Mouse (Mus musculus) heart, embryonic 12.5 days (tissue): ENCODE results near the gene Magi1. TPM values are rescaled to one million over a fixed set of nuclear protein-coding genes. Genes with fewer than 3 reads are reported as not detected.

Source experiments
- ATAC-seq: fragments of 200-750 bp; cut with Nextera tagmentation; 2 replicates; pipeline ENCODE4 v1.8.0; 2017; ENCODE audit warnings: moderate TSS enrichment, moderate library complexity; ENCODE audit not compliant: insufficient number of reproducible peaks, low FRiP score
- H3K27ac ChIP-seq: fragments of 300-500 bp; sonication (generic); 2 replicates; pipeline ENCODE4 v1.5.1; 2016; ENCODE audit warnings: mild to moderate bottlenecking, moderate library complexity; ENCODE audit not compliant: poor library complexity, severe bottlenecking
- H3K27me3 ChIP-seq: fragments of 300-500 bp; sonication (generic); replicated peaks from 2 replicates; pipeline ENCODE4 v1.6.1; 2016; ENCODE audit warnings: mild to moderate bottlenecking, moderate library complexity
- H3K36me3 ChIP-seq: fragments of 300-500 bp; sonication (generic); 2 replicates; pipeline ENCODE4 v1.6.1; 2016; ENCODE audit warnings: mild to moderate bottlenecking, moderate library complexity
- H3K4me1 ChIP-seq: fragments of 300-500 bp; sonication (generic); replicated peaks from 2 replicates; pipeline ENCODE4 v1.6.1; 2016; ENCODE audit warnings: mild to moderate bottlenecking
- H3K4me2 ChIP-seq: fragments of 300-500 bp; sonication (generic); 2 replicates; pipeline ENCODE4 v1.6.1; 2016; ENCODE audit warnings: mild to moderate bottlenecking, moderate library complexity
- H3K4me3 ChIP-seq: fragments of 300-500 bp; sonication (generic); 2 replicates; pipeline ENCODE4 v1.5.1; 2016; ENCODE audit warnings: mild to moderate bottlenecking
- H3K9ac ChIP-seq: fragments of 300-500 bp; sonication (generic); 2 replicates; pipeline ENCODE4 v1.6.1; 2016; ENCODE audit warnings: mild to moderate bottlenecking, moderate library complexity
- H3K9me3 ChIP-seq: fragments of 300-500 bp; sonication (generic); replicated peaks from 2 replicates; pipeline ENCODE4 v1.6.1; 2016; ENCODE audit warnings: mild to moderate bottlenecking, moderate library complexity
- WGBS: fragments of 180-500 bp; shearing (Covaris S2); methylation state at CpG from one replicate; pipeline ENCODE4 v1.1.7; 2016; 5-methylcytosine and 5-hydroxymethylcytosine counted together
- polyA plus RNA-seq: library from polyadenylated mRNA; unstranded; fragments of >200 nt; fragmentation: Nextera tagmentation; extraction: Ambion mirVana; gene quantifications from 2 replicates; pipeline ENCODE4 v1.2.1, GENCODE M21; 2016

Gene Magi1
- polyA plus RNA-seq, 1 experiment from 2014 or later = 9.9 TPM

DNA sequence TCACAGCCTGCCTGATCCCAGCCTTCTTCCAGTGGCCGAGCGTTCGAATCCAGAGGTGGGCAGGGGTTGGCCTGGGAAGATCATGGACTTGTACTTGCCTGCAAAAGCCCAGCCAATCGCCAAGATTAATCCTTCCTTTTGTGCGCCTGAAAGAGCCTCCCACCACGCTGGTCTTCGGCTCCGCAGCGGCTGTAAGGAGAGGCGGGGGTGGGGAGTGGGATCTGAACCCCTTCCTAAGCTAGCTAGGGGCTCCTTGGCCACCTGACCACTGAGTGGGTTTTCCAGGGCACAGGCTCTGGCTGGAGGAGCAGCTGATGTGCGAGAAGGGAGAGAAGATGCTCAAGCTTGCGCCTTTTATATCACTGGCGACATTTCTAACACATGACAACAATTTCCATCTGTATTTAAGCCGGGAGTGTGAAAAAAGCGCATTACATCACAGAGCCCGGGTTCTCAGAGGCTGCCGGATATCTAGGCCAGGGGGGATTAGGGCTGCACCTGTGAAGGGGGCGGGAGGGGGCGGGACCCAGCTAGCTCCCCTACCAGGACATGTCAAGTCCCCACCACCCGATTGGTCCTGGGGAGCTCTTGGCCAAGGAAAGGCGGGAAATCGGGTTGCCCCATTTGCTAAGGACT lies 370.4 kb downstream of the Magi1 start:
- Histone ChIP-seq H3K36me3 (no peaks in the 10 kb centered on the region), H3K9ac (peak overlapping the region; percentile 72), H3K4me1 (peaks cover 36% of the 10 kb centered on the region), H3K27me3 (no peaks in the 10 kb centered on the region), H3K4me2 (peak overlapping the region; percentile 85), H3K27ac (peak overlapping the region; percentile 56), H3K9me3 (no peaks in the 10 kb centered on the region), H3K4me3 (peak overlapping the region; percentile 46)
- no peak for ATAC-seq
- WGBS = 4% methylated on average over 22 of the region's 22 CpGs

DNA sequence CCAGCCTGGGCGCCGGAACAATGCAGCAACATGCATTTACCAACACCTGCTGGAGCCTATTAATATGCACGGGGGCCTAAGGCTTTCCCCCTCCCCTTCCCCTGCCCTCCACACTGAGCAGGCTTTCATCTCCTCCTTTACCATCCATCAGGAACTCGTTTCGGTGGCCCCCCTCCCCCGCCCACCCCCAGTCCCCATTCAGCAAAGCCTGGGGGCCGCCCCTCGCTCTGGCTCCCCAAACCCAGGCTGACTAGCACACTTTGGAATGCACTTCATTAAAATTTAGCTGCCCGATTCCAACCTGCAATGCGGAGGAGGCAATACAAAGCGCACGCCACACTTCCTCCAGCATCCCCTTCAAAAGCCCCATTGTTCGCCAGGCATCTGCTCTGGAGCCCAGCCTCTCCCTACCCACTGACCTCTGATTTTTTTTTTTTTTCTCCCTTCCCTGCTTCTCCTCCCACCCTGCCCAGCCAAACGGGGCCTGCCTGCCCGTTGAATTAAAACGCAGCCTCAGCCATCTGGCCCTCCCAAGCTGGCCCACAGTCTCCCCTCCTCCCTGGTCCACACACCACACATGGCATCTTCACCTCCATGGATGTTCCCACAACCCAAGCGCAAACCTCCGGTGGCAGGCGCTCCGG lies 371.0 kb downstream of the Magi1 start:
- Histone ChIP-seq H3K27ac (peak overlapping the region; percentile 56), H3K4me2 (peak overlapping the region; percentile 85), H3K36me3 (no peaks in the 10 kb centered on the region), H3K27me3 (no peaks in the 10 kb centered on the region), H3K9ac (peak overlapping the region; percentile 72), H3K4me3 (peak overlapping the region; percentile 46), H3K9me3 (no peaks in the 10 kb centered on the region), H3K4me1 (peaks cover 36% of the 10 kb centered on the region)
- 3% methylated on average over 20 of the region's 20 CpGs for WGBS
- ATAC-seq = peak; percentile 71

DNA sequence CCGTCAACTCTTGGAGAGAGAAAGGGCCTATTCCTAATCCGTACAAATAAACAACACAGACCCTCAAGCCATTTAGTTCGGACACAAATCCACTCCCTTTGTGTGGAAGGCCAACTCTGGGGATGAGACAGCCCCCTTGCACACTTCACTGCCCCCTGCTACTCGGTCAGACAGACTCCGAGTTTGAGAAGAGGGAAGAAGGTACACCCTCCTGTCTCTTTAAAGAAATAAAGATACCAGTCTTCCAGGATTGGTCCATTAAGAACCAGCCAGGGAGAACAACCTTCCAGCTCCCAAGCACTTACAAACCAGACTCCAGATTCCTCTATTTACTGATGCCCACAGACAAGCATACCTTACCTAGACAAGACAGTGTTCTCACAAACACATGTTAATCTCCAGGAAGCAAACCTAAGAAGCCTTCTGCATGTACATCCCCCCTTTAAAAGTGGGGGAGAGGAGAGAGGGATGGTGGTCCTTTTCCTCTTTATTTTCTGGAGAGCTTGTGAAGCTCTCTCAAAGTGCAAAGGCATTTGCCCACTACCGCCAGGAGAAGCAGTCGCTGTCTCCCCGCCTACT lies 371.6 kb downstream of the Magi1 start:
- H3K36me3 ChIP-seq = no peaks in the 10 kb centered on the region
- 32% methylated on average over 8 of the region's 8 CpGs for WGBS
- no peaks in the 10 kb centered on the region for H3K27me3 ChIP-seq
- peak overlapping the region; percentile 46 for H3K4me3 ChIP-seq
- H3K4me2 ChIP-seq = peak overlapping the region; percentile 85
- no peak for ATAC-seq
- H3K27ac ChIP-seq = peak overlapping the region; percentile 56; the same call in 1 of the 2 replicates
- no peaks in the 10 kb centered on the region for H3K9me3 ChIP-seq
- peaks cover 36% of the 10 kb centered on the region for H3K4me1 ChIP-seq
- H3K9ac ChIP-seq = peak overlapping the region; percentile 72

DNA sequence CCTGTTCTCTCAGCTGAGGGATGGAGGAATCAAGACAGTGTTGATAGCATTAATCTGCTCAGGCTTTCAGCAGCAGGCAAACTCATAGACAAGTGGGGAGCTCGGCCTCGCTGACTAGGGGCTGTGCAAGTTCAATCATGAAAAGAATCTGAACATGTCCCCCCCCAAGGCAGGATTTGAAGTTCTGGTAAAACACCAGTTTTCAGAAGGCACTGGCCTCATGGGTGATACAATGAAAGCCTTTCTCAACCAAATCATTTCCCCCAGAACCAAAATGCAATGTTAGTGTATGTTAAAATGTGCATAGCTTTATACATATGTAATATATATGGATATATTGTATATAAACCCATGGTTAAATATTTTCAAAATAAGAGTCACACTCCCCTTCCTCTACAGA lies 372.3 kb downstream of the Magi1 start:
- Histone ChIP-seq H3K36me3 (no peaks in the 10 kb centered on the region), H3K9ac (no peak overlapping the region), H3K4me3 (no peak overlapping the region), H3K27me3 (no peaks in the 10 kb centered on the region), H3K4me2 (peak overlapping the region; percentile 85; the same call in 1 of the 2 replicates), H3K27ac (no peak overlapping the region), H3K9me3 (no peaks in the 10 kb centered on the region), H3K4me1 (peaks cover 36% of the 10 kb centered on the region)
- ATAC-seq = no peak
- 26% methylated on average over 2 of the region's 2 CpGs for WGBS

DNA sequence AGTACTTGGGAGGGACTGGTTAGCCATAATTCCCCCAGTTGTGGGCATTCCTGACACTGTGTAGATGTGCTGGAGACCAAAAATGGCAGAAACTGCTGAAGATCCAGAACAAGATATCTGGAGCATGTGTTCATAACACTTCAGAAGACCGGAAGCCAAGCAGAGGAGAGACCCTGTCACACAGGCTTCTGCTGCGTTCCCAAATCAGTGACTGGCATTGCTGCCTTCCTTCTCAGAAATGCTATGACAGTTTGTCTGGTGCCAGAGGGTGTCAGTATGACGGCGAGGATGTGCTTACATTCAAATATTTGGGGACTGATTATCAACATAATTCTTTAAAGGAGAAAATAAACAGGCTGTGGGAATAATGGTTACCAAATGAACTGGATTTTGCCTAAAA lies 373.7 kb downstream of the Magi1 start:
- Histone ChIP-seq H3K27me3 (no peaks in the 10 kb centered on the region), H3K36me3 (no peaks in the 10 kb centered on the region), H3K9ac (no peak overlapping the region), H3K4me3 (no peak overlapping the region), H3K4me1 (peaks cover 38% of the 10 kb centered on the region), H3K4me2 (no peak overlapping the region), H3K27ac (no peak overlapping the region), H3K9me3 (no peaks in the 10 kb centered on the region)
- ATAC-seq = no peak
- WGBS = 80% methylated on average over 4 of the region's 4 CpGs

DNA sequence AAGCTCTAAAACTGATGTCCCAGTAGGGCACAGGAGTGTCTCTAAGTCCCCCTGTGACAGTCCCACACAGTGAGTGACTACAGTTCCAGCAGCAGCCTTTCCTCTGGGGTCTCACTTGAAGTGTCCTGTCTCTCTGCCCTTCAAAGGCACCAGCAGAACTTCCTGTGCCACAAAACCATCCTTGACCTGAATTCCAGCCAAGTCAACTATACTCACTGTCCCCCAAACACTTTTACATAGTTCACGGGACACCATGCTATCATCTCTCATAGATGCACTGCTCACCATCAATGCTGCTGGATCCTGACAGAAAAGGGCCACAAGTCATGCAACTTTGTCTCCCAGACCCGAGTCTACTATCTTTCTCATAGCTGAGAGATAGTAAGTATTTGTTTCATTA lies 378.7 kb downstream of the Magi1 start:
- Histone ChIP-seq H3K36me3 (no peaks in the 10 kb centered on the region), H3K4me1 (peaks cover 13% of the 10 kb centered on the region; the same call in 1 of the 2 replicates), H3K4me3 (no peak overlapping the region), H3K9ac (no peak overlapping the region), H3K27ac (no peak overlapping the region), H3K27me3 (no peaks in the 10 kb centered on the region), H3K4me2 (no peak overlapping the region), H3K9me3 (no peaks in the 10 kb centered on the region)
- ATAC-seq = no peak
- WGBS = 52% methylated on average over 2 of the region's 2 CpGs

DNA sequence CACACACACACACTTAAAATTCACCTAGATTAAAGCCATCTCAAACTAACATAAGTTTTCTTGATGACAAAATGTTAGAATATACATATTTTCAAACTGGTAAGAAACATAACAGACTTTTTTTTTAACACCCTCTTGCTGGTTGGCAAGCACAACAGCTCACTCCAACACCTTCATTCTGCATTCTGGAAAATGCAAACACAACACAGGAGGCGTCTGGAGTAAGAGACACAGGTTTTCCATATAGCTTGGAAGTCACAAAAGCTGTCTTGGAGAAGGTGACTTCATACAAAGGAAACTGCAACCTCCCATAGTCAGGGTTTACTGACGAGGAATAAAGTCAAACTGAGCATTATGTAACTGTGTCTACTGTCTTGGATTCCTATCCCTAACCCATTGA lies 381.5 kb downstream of the Magi1 start:
- Histone ChIP-seq H3K9me3 (no peaks in the 10 kb centered on the region), H3K27me3 (no peaks in the 10 kb centered on the region), H3K4me2 (no peak overlapping the region), H3K9ac (no peak overlapping the region), H3K27ac (no peak overlapping the region), H3K36me3 (no peaks in the 10 kb centered on the region), H3K4me1 (peaks cover 16% of the 10 kb centered on the region; the same call in 1 of the 2 replicates), H3K4me3 (no peak overlapping the region)
- no peak for ATAC-seq
- WGBS = 66% methylated on average over 2 of the region's 2 CpGs

DNA sequence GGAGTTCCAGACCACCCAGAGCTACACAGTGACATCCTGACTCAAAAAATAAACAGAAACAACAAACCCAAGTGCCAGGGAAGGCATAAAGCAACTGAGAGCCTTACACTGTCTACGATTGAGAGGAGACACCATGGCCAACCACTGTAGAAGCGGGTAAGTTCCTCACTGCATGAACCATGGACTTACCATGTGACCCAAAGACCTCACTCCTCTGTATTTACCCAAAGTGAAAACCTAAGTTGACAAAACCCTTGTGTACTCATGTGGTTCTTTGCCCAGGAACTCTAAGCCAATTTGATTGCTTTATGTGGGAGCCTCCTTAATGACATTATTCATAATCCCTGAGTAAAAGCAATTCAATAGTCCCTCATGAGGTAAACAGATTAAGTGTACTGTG lies 382.3 kb downstream of the Magi1 start:
- ATAC-seq = no peak
- Histone ChIP-seq H3K9me3 (no peaks in the 10 kb centered on the region), H3K36me3 (no peaks in the 10 kb centered on the region), H3K27me3 (no peaks in the 10 kb centered on the region), H3K9ac (no peak overlapping the region), H3K4me1 (peaks cover 18% of the 10 kb centered on the region; the same call in 1 of the 2 replicates), H3K4me3 (no peak overlapping the region), H3K27ac (no peak overlapping the region), H3K4me2 (no peak overlapping the region)
- WGBS = 86% methylated on average over 2 of the region's 2 CpGs

DNA sequence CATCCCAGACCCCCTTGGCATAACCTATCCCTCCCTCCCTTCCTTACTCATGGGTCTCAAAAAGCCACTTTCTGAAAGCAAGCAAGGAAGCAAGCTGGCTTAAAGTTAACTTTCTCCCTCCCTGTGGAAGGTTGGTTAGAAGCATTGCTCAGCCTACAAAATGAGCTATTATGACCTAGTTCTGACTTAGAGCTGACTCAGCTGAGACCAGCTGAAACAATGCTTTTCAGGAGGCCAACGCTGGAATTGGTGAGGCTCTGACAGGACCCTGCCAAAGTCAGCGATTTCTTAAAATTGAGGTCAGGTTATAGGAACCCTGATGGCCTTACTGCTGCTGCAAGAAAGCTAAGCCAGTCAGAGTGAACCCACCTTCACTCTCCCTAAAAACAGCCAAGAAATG lies 386.2 kb downstream of the Magi1 start:
- Histone ChIP-seq H3K36me3 (no peaks in the 10 kb centered on the region), H3K27me3 (no peaks in the 10 kb centered on the region), H3K27ac (no peak overlapping the region), H3K4me1 (peaks cover 15% of the 10 kb centered on the region), H3K9ac (no peak overlapping the region), H3K9me3 (no peaks in the 10 kb centered on the region), H3K4me2 (no peak overlapping the region), H3K4me3 (no peak overlapping the region)
- 83% methylated on average over 2 of the region's 2 CpGs for WGBS
- no peak for ATAC-seq

DNA sequence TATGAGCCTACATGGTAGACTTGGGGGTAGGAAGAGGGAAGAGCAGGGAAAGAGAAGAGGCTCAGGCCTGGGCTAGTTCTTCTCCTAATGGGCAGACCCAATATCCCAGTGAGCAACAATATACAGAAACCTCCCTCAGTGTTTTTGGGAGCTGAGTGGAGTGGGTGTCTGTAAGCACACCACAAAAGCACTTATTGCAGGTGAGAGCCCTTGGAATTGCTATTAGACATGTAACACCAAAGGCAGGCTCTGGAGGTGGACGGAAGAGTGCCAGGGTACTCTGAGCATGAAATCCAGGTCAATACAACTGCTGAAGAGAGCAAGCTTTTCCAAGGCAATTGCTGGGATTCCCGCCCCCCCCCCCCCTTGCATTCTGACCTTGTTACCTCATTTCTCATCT lies 388.0 kb downstream of the Magi1 start:
- no peaks in the 10 kb centered on the region for H3K27me3 ChIP-seq
- WGBS = 70% methylated on average over 2 of the region's 2 CpGs

DNA sequence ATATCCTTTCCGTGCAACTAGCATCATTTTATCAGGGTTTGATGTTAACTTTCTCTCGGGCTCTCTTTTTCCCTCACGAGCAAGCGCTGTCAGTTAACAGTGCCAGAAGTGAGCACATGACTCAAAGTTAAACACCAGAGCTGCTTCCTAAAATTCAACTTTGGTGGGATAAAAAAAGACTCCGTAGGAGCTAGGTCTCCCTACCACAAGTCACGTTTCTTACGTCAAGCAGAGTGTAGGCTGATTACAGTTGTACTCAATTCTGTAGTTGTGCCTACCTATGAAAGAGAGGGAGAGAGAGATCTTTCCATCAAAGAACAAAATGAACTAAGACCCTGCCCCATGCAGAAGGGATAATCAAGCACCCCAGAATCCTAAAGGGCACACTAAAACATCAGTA lies 389.8 kb downstream of the Magi1 start:
- H3K36me3 ChIP-seq = no peaks in the 10 kb centered on the region
- H3K27me3 ChIP-seq = no peaks in the 10 kb centered on the region
- no peak overlapping the region for H3K4me3 ChIP-seq
- H3K4me2 ChIP-seq = no peak overlapping the region
- H3K27ac ChIP-seq = no peak overlapping the region
- ATAC-seq = no peak
- WGBS = 52% methylated on average over 7 of the region's 7 CpGs
- H3K9ac ChIP-seq = no peak overlapping the region
- peaks cover 16% of the 10 kb centered on the region for H3K4me1 ChIP-seq
- H3K9me3 ChIP-seq = no peaks in the 10 kb centered on the region

More for the DNA sequence above, 388.0 kb downstream of the Magi1 start:
- no peak overlapping the region for H3K9ac ChIP-seq
- no peak for ATAC-seq
- H3K4me1 ChIP-seq = peaks cover 16% of the 10 kb centered on the region
- H3K36me3 ChIP-seq = no peaks in the 10 kb centered on the region
- no peak overlapping the region for H3K4me3 ChIP-seq
- no peak overlapping the region for H3K27ac ChIP-seq
- H3K9me3 ChIP-seq = no peaks in the 10 kb centered on the region
- H3K4me2 ChIP-seq = no peak overlapping the region
